Mouse (Mus musculus): ENCODE data around the gene Celf5. TPM values are rescaled to one million over a fixed set of nuclear protein-coding genes. Genes with fewer than 3 reads are reported as not detected.
A peak's percentile ranks its signal among the peaks of the same experiment; 100 is the strongest.

The Celf5 gene
- total and polyA plus RNA-seq, 2 experiments from 2014 or later: 71.3 to 166 TPM

DNA sequence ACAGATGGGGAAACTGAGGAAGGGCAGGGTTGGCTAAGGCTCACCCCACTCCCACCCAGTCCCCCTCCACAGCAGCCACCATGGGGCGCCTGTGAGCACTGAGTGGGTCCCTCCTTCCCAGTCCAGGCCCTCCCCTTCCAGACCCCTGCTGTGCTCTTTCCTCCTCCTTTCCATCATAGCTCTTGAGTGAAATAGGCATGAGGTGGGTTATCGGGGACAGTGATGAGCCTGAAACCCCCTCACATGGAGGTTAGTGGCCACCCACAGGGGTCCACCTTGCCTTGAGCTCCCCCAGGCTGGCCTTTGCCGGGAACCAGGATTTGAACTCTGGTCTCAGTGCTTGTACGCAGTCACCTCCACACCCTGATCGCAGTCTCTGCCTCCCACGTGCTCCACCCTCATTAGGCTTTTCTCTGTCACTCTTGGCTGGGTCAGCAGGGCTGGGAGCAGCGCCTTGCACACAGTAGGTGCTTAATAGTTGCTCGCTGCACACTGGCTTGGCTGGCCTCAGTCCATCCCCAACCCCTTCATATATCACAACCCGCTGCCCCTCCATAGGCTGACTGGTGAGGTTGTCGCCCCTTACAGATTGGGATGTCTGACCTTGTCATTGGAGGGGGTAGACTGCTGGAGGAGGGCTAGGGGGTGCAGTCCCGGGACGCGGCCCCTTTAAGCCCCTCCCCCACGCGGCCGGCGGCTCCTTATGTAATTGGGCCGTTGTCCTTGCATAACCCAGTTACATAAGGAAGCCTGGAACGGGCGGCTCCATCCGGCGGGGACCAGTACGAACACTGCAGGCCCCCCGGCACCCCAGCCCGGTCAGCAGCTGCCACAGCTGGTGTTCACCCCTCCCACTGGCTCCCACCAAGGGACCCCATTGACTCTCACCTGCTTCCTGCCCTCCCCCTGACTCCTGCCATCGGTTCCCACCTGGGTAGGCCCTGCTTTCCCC, 68.9 kb downstream of the Celf5 start:
- peaks cover 3% of the 10 kb centered on the region; the same call in 1 of the 2 replicates for H3K36me3 ChIP-seq (ENCODE audit: insufficient read depth)
- H3K4me1 ChIP-seq (ENCODE audit: insufficient read depth): peaks cover 19% of the 10 kb centered on the region; the same call in 1 of the 2 replicates
- WGBS: 28% methylated on average over 26 of the region's 26 CpGs
- ATAC-seq (no peak), DNase-seq (no peak)
- TF ChIP-seq CTCF (IDR thresholded peaks at IDR 0.05; ENCODE audit: low read depth): 0 out of 2 replicates have a peak, but pooled peaks have one; percentile 9
- H3K27me3 ChIP-seq (ENCODE audit: insufficient read depth, low read length): no peaks in the 10 kb centered on the region
- peak overlapping the region; percentile 54; the same call in 1 of the 2 replicates for H3K27ac ChIP-seq (ENCODE audit: low read depth, low read length)
- no peaks in the 10 kb centered on the region for H3K9me3 ChIP-seq (ENCODE audit: low read length)
- H3K4me2 ChIP-seq (ENCODE audit: low read depth): no peak overlapping the region
- H3K4me3 ChIP-seq (ENCODE audit: low read depth, low read length): no peak overlapping the region
- no peak overlapping the region for H3K9ac ChIP-seq

DNA sequence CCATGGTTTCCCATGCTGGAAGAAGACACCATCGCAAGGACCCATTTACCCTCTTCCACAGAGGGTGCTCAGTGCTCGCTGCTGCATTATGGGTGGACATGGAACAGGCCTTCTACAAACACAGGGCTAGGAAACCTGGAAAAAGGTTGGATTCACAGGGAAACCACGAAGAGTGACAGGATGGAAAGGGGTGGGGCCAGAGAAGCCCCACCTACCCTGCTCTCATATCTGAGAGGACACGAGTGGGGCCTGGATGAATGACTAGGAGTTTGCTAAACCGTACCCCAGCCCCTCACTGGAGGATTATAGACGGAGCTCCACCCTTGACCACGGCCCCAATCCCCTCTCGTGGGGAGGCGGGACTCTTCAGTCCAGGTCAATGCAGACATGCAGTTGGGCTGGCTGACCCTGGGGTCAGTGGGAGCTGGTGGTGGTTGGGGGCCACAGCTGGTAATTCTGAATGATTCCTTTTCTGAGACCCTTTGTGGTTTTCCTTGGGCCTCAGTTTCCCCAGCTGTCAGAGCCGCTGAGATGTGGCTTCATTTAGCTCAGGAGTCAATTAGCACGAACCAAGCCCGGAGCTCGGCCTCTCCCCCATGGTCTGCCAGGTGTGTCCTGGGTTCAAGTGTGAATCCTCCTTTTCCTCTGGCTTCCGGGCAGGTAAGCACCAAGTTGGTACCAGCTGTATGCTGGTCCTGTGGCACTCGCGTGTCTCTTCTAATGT, 69.8 kb downstream of the Celf5 start:
- Histone ChIP-seq H3K27ac (ENCODE audit: low read depth, low read length) (peak overlapping the region; percentile 70), H3K4me1 (ENCODE audit: insufficient read depth) (peaks cover 19% of the 10 kb centered on the region; the same call in 1 of the 2 replicates), H3K9ac (no peak overlapping the region), H3K4me3 (ENCODE audit: low read depth, low read length) (no peak overlapping the region), H3K4me2 (ENCODE audit: low read depth) (no peak overlapping the region), H3K27me3 (ENCODE audit: insufficient read depth, low read length) (no peaks in the 10 kb centered on the region), H3K9me3 (ENCODE audit: low read length) (no peaks in the 10 kb centered on the region), H3K36me3 (ENCODE audit: insufficient read depth) (peaks cover 9% of the 10 kb centered on the region; the same call in 1 of the 2 replicates)
- WGBS: 75% methylated on average over 16 of the region's 16 CpGs
- DNase-seq (no peak), ATAC-seq (no peak)
- no peak for TF ChIP-seq CTCF (IDR thresholded peaks at IDR 0.05; ENCODE audit: low read depth)

DNA sequence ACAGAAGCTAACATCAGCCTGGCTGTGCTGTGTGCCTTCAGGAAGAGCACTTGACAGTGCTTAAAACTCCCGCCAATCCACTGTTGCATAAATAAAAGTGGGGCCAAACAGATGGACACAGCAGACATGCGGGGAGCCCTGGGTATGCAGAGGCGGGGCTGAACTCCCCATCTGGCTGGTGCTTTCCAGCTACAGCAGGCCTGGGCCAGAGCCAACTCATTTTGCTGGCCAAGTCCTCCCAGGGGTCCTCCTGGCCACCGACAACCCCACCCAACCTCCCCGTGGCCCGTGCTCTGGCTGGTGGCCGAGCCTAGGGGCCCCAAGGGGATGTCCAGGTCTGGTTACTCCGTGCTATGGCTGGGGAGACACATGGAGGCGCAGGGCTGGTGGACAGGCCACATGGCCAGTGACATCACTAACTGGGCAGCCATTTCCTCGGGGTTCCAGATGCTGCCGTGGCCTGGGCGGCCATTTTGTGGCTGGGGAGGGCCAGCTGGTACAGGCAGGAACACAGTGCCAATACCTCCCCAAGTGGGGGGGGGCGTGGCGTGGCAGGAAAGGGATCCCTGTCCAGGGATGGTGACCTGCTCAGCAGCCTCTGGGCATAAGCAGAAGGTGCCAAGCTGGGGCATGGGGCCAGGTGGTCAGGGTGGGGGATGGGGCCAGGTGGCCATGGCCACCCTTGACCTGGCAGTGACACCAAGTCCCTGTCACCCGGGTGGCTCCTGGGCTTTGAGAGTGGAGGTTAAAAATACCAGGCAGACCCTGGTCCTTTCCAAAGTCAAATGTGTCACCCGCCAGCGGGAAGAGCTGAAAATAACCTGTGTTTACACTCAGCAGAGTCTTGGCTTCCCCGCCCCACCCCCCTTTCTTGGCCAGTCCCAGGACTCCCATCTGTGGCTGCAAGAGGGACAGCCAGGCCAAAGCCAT, 70.8 kb downstream of the Celf5 start:
- H3K4me3 ChIP-seq (ENCODE audit: low read depth, low read length): no peak overlapping the region
- no peaks in the 10 kb centered on the region for H3K27me3 ChIP-seq (ENCODE audit: insufficient read depth, low read length)
- H3K4me1 ChIP-seq (ENCODE audit: insufficient read depth): peaks cover 14% of the 10 kb centered on the region; the same call in 1 of the 2 replicates
- H3K27ac ChIP-seq (ENCODE audit: low read depth, low read length): peak overlapping the region; percentile 70
- no peak for ATAC-seq
- DNase-seq: no peak
- no peaks in the 10 kb centered on the region for H3K9me3 ChIP-seq (ENCODE audit: low read length)
- H3K4me2 ChIP-seq (ENCODE audit: low read depth): no peak overlapping the region
- TF ChIP-seq CTCF (IDR thresholded peaks at IDR 0.05; ENCODE audit: low read depth): no peak
- no peak overlapping the region for H3K9ac ChIP-seq
- WGBS: 50% methylated on average over 18 of the region's 18 CpGs
- peaks cover 18% of the 10 kb centered on the region; the same call in 1 of the 2 replicates for H3K36me3 ChIP-seq (ENCODE audit: insufficient read depth)

DNA sequence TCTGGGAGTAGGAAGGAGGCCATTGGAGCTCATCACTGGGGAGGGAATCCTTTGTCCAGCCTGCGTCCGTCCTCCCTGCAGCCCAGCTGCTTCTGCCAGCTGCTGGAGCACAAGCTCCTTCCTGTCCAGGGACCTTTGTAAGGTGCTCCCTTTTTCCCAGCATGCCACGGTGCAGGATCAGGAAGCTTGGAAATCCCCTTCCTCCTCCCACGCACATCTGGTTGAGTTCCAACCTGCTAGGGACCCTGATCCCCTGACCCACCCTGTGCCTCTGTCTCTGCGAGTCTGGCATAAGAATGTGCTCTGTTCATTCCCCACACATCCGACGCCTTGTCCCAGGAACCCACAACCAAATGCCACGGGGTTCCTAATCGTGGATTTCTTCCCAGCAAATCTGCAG, 71.5 kb downstream of the Celf5 start:
- Histone ChIP-seq H3K9ac (no peak overlapping the region), H3K4me1 (ENCODE audit: insufficient read depth) (peaks cover 9% of the 10 kb centered on the region; the same call in 1 of the 2 replicates), H3K4me3 (ENCODE audit: low read depth, low read length) (no peak overlapping the region), H3K4me2 (ENCODE audit: low read depth) (no peak overlapping the region), H3K27ac (ENCODE audit: low read depth, low read length) (peak overlapping the region; percentile 70; the same call in 1 of the 2 replicates), H3K9me3 (ENCODE audit: low read length) (no peaks in the 10 kb centered on the region), H3K27me3 (ENCODE audit: insufficient read depth, low read length) (no peaks in the 10 kb centered on the region), H3K36me3 (ENCODE audit: insufficient read depth) (peaks cover 25% of the 10 kb centered on the region; the same call in 1 of the 2 replicates)
- DNase-seq (no peak), ATAC-seq (no peak)
- 69% methylated on average over 9 of the region's 9 CpGs for WGBS
- TF ChIP-seq CTCF (IDR thresholded peaks at IDR 0.05; ENCODE audit: low read depth): no peak

DNA sequence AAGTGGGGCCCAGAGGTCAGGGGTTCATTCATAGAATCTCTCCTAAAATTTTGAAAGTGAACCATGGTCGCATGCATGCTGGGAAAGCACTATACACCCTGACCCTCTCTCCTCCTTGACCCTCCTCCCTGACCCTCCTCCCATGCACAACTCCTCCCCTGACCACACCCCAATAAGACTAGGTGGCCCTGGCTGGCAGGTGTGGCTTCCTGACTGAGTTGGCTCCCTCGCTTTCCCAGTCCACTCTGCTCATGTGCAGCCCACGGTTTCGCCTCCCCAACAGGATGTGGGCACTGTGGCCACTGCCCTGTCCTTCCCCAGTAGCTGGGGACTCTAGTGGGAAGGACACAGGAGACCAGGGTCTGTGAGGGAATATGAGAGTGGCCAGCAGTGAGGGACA, 72.2 kb downstream of the Celf5 start:
- Histone ChIP-seq H3K27me3 (ENCODE audit: insufficient read depth, low read length) (no peaks in the 10 kb centered on the region), H3K9ac (no peak overlapping the region), H3K4me1 (ENCODE audit: insufficient read depth) (peaks cover 9% of the 10 kb centered on the region; the same call in 1 of the 2 replicates), H3K36me3 (ENCODE audit: insufficient read depth) (peaks cover 30% of the 10 kb centered on the region; the same call in 1 of the 2 replicates), H3K4me3 (ENCODE audit: low read depth, low read length) (no peak overlapping the region), H3K9me3 (ENCODE audit: low read length) (no peaks in the 10 kb centered on the region), H3K4me2 (ENCODE audit: low read depth) (no peak overlapping the region), H3K27ac (ENCODE audit: low read depth, low read length) (peak overlapping the region; percentile 4; the same call in 1 of the 2 replicates)
- no peak for ATAC-seq
- no peak for DNase-seq
- no peak for TF ChIP-seq CTCF (IDR thresholded peaks at IDR 0.05; ENCODE audit: low read depth)
- WGBS: 78% methylated on average over 4 of the region's 4 CpGs

DNA sequence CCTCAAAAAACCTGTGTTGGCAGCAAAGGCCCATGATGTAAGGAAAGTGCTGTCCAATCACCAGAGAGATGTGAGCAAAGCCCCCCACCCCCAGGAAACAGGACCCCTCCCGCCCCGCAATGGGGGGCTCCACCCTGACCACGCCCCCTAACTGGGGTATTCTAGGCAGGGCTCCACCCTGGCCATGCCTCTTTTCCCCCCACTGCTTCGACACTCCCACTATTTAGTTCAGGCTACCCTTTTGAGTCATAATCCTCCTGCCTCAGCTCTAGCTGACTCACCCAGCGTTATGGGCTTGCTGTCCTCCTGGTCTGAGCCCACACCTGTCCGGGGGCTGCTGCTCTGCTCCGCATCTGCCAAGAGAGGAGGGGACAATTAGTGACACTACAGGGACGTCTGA, 73.2 kb downstream of the Celf5 start:
- ATAC-seq (no peak), DNase-seq (no peak)
- Histone ChIP-seq H3K4me2 (ENCODE audit: low read depth) (no peak overlapping the region), H3K27me3 (ENCODE audit: insufficient read depth, low read length) (no peaks in the 10 kb centered on the region), H3K4me1 (ENCODE audit: insufficient read depth) (peaks cover 9% of the 10 kb centered on the region; the same call in 1 of the 2 replicates), H3K27ac (ENCODE audit: low read depth, low read length) (no peak overlapping the region), H3K4me3 (ENCODE audit: low read depth, low read length) (no peak overlapping the region), H3K36me3 (ENCODE audit: insufficient read depth) (peaks cover 30% of the 10 kb centered on the region; the same call in 1 of the 2 replicates), H3K9me3 (ENCODE audit: low read length) (no peaks in the 10 kb centered on the region), H3K9ac (no peak overlapping the region)
- WGBS: 22% methylated on average over 8 of the region's 8 CpGs
- TF ChIP-seq CTCF (IDR thresholded peaks at IDR 0.05; ENCODE audit: low read depth): no peak

Small RNA genes within 50 kb of the gene (microRNA-seq; reads per million reads assigned to microRNA genes)
- 0 reads per million in 2 experiments for gene Gm25595
- gene Mir1191b: 0.39 to 0.98 reads per million in 2 experiments

Other genes with a start within 250 kb of the Celf5 start
- 51.0 and 52.1 TPM in 2 replicates for gene Zfr2, start 249.6 kb downstream of the Celf5 start, total RNA-seq (2014; rRNA removed)
- gene Zfr2, start 249.6 kb downstream of the Celf5 start, polyA plus RNA-seq (2015; fragmentation: Nextera tagmentation; extraction: Ambion mirVana): 13.0 and 18.7 TPM in 2 replicates
- 87.3 and 113 TPM in 2 replicates for gene Matk, start 229.8 kb downstream of the Celf5 start, total RNA-seq (2014; rRNA removed)
- 66.4 and 79.4 TPM in 2 replicates for gene Matk, start 229.8 kb downstream of the Celf5 start, polyA plus RNA-seq (2015; fragmentation: Nextera tagmentation; extraction: Ambion mirVana)
- 90.2 and 94.9 TPM in 2 replicates for gene Mrpl54, start 215.8 kb downstream of the Celf5 start, total RNA-seq (2014; rRNA removed)
- gene Mrpl54, start 215.8 kb downstream of the Celf5 start, polyA plus RNA-seq (2015; fragmentation: Nextera tagmentation; extraction: Ambion mirVana): 134 and 148 TPM in 2 replicates
- 43.3 and 44.6 TPM in 2 replicates for gene Apba3, start 215.7 kb downstream of the Celf5 start, total RNA-seq (2014; rRNA removed)
- gene Apba3, start 215.7 kb downstream of the Celf5 start, polyA plus RNA-seq (2015; fragmentation: Nextera tagmentation; extraction: Ambion mirVana): 22.8 and 24.8 TPM in 2 replicates
- gene Tjp3, start 191.1 kb downstream of the Celf5 start, total RNA-seq (2014; rRNA removed): 6.3 and 8.5 TPM in 2 replicates
- 5.7 and 6.4 TPM in 2 replicates for gene Tjp3, start 191.1 kb downstream of the Celf5 start, polyA plus RNA-seq (2015; fragmentation: Nextera tagmentation; extraction: Ambion mirVana)
- gene Pip5k1c, start 189.7 kb downstream of the Celf5 start, total RNA-seq (2014; rRNA removed): 189 and 229 TPM in 2 replicates
- 110 and 130 TPM in 2 replicates for gene Pip5k1c, start 189.7 kb downstream of the Celf5 start, polyA plus RNA-seq (2015; fragmentation: Nextera tagmentation; extraction: Ambion mirVana)
- 24.2 and 43.4 TPM in 2 replicates for gene Cactin, start 161.6 kb downstream of the Celf5 start, total RNA-seq (2014; rRNA removed)
- gene Cactin, start 161.6 kb downstream of the Celf5 start, polyA plus RNA-seq (2015; fragmentation: Nextera tagmentation; extraction: Ambion mirVana): 19.9 and 24.2 TPM in 2 replicates
- 2.4 and 3.9 TPM in 2 replicates for gene Tbxa2r, start 154.0 kb downstream of the Celf5 start, total RNA-seq (2014; rRNA removed)
- gene Tbxa2r, start 154.0 kb downstream of the Celf5 start, polyA plus RNA-seq (2015; fragmentation: Nextera tagmentation; extraction: Ambion mirVana): 3.3 and 3.4 TPM in 2 replicates
- 0.15 TPM in 1 of 2 replicates, not detected in the other for gene Gipc3, start 139.4 kb downstream of the Celf5 start, total RNA-seq (2014; rRNA removed)
- gene Gipc3, start 139.4 kb downstream of the Celf5 start, polyA plus RNA-seq (2015; fragmentation: Nextera tagmentation; extraction: Ambion mirVana): not detected in 2 replicates
- 15.1 and 21.6 TPM in 2 replicates for gene Hmg20b, start 132.2 kb downstream of the Celf5 start, total RNA-seq (2014; rRNA removed)
- 25.1 and 25.2 TPM in 2 replicates for gene Hmg20b, start 132.2 kb downstream of the Celf5 start, polyA plus RNA-seq (2015; fragmentation: Nextera tagmentation; extraction: Ambion mirVana)
- 19.8 and 23.4 TPM in 2 replicates for gene Mfsd12, start 125.2 kb downstream of the Celf5 start, total RNA-seq (2014; rRNA removed)
- gene Mfsd12, start 125.2 kb downstream of the Celf5 start, polyA plus RNA-seq (2015; fragmentation: Nextera tagmentation; extraction: Ambion mirVana): 10.1 TPM in 2 replicates
- gene 4930404N11Rik, start 116.9 kb downstream of the Celf5 start, total RNA-seq (2014; rRNA removed): not detected in 2 replicates
- gene 4930404N11Rik, start 116.9 kb downstream of the Celf5 start, polyA plus RNA-seq (2015; fragmentation: Nextera tagmentation; extraction: Ambion mirVana): 0.16 and 0.20 TPM in 2 replicates
- gene Fzr1, start 104.2 kb downstream of the Celf5 start, total RNA-seq (2014; rRNA removed): 60.2 and 67.2 TPM in 2 replicates
- gene Fzr1, start 104.2 kb downstream of the Celf5 start, polyA plus RNA-seq (2015; fragmentation: Nextera tagmentation; extraction: Ambion mirVana): 128 and 132 TPM in 2 replicates
- gene Dohh, start 98.3 kb downstream of the Celf5 start, total RNA-seq (2014; rRNA removed): 126 and 139 TPM in 2 replicates
- 111 and 125 TPM in 2 replicates for gene Dohh, start 98.3 kb downstream of the Celf5 start, polyA plus RNA-seq (2015; fragmentation: Nextera tagmentation; extraction: Ambion mirVana)
- gene Gm48551, start 98.2 kb downstream of the Celf5 start, total RNA-seq (2014; rRNA removed): 2.5 and 3.3 TPM in 2 replicates
- 5.0 and 7.3 TPM in 2 replicates for gene Gm48551, start 98.2 kb downstream of the Celf5 start, polyA plus RNA-seq (2015; fragmentation: Nextera tagmentation; extraction: Ambion mirVana)
- 5.8 and 16.6 TPM in 2 replicates for gene Gm48552, start 93.7 kb downstream of the Celf5 start, total RNA-seq (2014; rRNA removed)
- 1.9 and 3.7 TPM in 2 replicates for gene Gm48552, start 93.7 kb downstream of the Celf5 start, polyA plus RNA-seq (2015; fragmentation: Nextera tagmentation; extraction: Ambion mirVana)
- gene Smim24, start 89.7 kb downstream of the Celf5 start, total RNA-seq (2014; rRNA removed): 0.77 and 1.3 TPM in 2 replicates
- 1.7 TPM in 2 replicates for gene Smim24, start 89.7 kb downstream of the Celf5 start, polyA plus RNA-seq (2015; fragmentation: Nextera tagmentation; extraction: Ambion mirVana)
- 9.0 and 14.5 TPM in 2 replicates for gene Nfic, start 27.1 kb downstream of the Celf5 start, total RNA-seq (2014; rRNA removed)
- 14.8 and 23.1 TPM in 2 replicates for gene Nfic, start 27.1 kb downstream of the Celf5 start, polyA plus RNA-seq (2015; fragmentation: Nextera tagmentation; extraction: Ambion mirVana)
- 83.3 and 105 TPM in 2 replicates for gene Ncln, start 13.7 kb upstream of the Celf5 start, total RNA-seq (2014; rRNA removed)
- 57.1 and 65.0 TPM in 2 replicates for gene Ncln, start 13.7 kb upstream of the Celf5 start, polyA plus RNA-seq (2015; fragmentation: Nextera tagmentation; extraction: Ambion mirVana)
- 0.38 TPM in 1 of 2 replicates, not detected in the other for gene S1pr4, start 17.4 kb upstream of the Celf5 start, total RNA-seq (2014; rRNA removed)
- gene S1pr4, start 17.4 kb upstream of the Celf5 start, polyA plus RNA-seq (2015; fragmentation: Nextera tagmentation; extraction: Ambion mirVana): 0.31 and 0.39 TPM in 2 replicates
- gene Gna15, start 41.5 kb upstream of the Celf5 start, total RNA-seq (2014; rRNA removed): 1.3 and 1.5 TPM in 2 replicates
- 1.3 and 1.6 TPM in 2 replicates for gene Gna15, start 41.5 kb upstream of the Celf5 start, polyA plus RNA-seq (2015; fragmentation: Nextera tagmentation; extraction: Ambion mirVana)
- 110 and 114 TPM in 2 replicates for gene Gna11, start 62.5 kb upstream of the Celf5 start, total RNA-seq (2014; rRNA removed)
- gene Gna11, start 62.5 kb upstream of the Celf5 start, polyA plus RNA-seq (2015; fragmentation: Nextera tagmentation; extraction: Ambion mirVana): 126 and 133 TPM in 2 replicates
- gene Aes, start 76.8 kb upstream of the Celf5 start, total RNA-seq (2014; rRNA removed): 450 and 455 TPM in 2 replicates
- gene Aes, start 76.8 kb upstream of the Celf5 start, polyA plus RNA-seq (2015; fragmentation: Nextera tagmentation; extraction: Ambion mirVana): 752 and 802 TPM in 2 replicates
- 20.5 and 25.6 TPM in 2 replicates for gene Tle2, start 91.9 kb upstream of the Celf5 start, total RNA-seq (2014; rRNA removed)
- gene Tle2, start 91.9 kb upstream of the Celf5 start, polyA plus RNA-seq (2015; fragmentation: Nextera tagmentation; extraction: Ambion mirVana): 21.0 and 30.5 TPM in 2 replicates
- 8.7 and 14.1 TPM in 2 replicates for gene Tle6, start 118.4 kb upstream of the Celf5 start, total RNA-seq (2014; rRNA removed)
- 4.2 and 5.1 TPM in 2 replicates for gene Tle6, start 118.4 kb upstream of the Celf5 start, polyA plus RNA-seq (2015; fragmentation: Nextera tagmentation; extraction: Ambion mirVana)
- gene BC025920, start 123.6 kb upstream of the Celf5 start, total RNA-seq (2014; rRNA removed): 3.8 and 4.7 TPM in 2 replicates
- 1.4 TPM in 2 replicates for gene BC025920, start 123.6 kb upstream of the Celf5 start, polyA plus RNA-seq (2015; fragmentation: Nextera tagmentation; extraction: Ambion mirVana)
- gene Sirt6, start 145.1 kb upstream of the Celf5 start, total RNA-seq (2014; rRNA removed): 18.0 and 25.2 TPM in 2 replicates
- 30.8 and 33.4 TPM in 2 replicates for gene Sirt6, start 145.1 kb upstream of the Celf5 start, polyA plus RNA-seq (2015; fragmentation: Nextera tagmentation; extraction: Ambion mirVana)
- gene Ankrd24, start 145.8 kb upstream of the Celf5 start, total RNA-seq (2014; rRNA removed): 45.9 and 63.6 TPM in 2 replicates
- 11.4 and 13.0 TPM in 2 replicates for gene Ankrd24, start 145.8 kb upstream of the Celf5 start, polyA plus RNA-seq (2015; fragmentation: Nextera tagmentation; extraction: Ambion mirVana)
- 5.9 and 9.5 TPM in 2 replicates for gene Gm10778, start 166.3 kb upstream of the Celf5 start, total RNA-seq (2014; rRNA removed)
- 2.3 and 3.4 TPM in 2 replicates for gene Gm10778, start 166.3 kb upstream of the Celf5 start, polyA plus RNA-seq (2015; fragmentation: Nextera tagmentation; extraction: Ambion mirVana)
- gene Zfp433, start 222.1 kb upstream of the Celf5 start, total RNA-seq (2014; rRNA removed): 11.3 and 19.1 TPM in 2 replicates
- gene Zfp433, start 222.1 kb upstream of the Celf5 start, polyA plus RNA-seq (2015; fragmentation: Nextera tagmentation; extraction: Ambion mirVana): 6.6 and 9.1 TPM in 2 replicates

Measured in forebrain, postnatal 0 days (tissue).